Mouse (Mus musculus) small intestine, adult 2 months (tissue): Measurements from ENCODE around the gene Tnni1.

Experiments
- CTCF ChIP-seq: fragments of 200-500 bp; IDR thresholded peaks from 2 replicates; pipeline ENCODE4 v1.5.1; 2012; ENCODE audit warnings: low read depth, mild to moderate bottlenecking, control low read depth, inconsistent platforms, low read length, moderate library complexity, mixed read lengths; ENCODE audit not compliant: insufficient replicate concordance, insufficient read length; ENCODE audit errors: extremely low read depth
- POLR2A ChIP-seq: fragments of 200-500 bp; IDR thresholded peaks from 2 replicates; pipeline ENCODE4 v1.6.1; 2012; ENCODE audit warnings: low read depth, mild to moderate bottlenecking, control low read depth, inconsistent platforms, low read length, moderate library complexity

DNA sequence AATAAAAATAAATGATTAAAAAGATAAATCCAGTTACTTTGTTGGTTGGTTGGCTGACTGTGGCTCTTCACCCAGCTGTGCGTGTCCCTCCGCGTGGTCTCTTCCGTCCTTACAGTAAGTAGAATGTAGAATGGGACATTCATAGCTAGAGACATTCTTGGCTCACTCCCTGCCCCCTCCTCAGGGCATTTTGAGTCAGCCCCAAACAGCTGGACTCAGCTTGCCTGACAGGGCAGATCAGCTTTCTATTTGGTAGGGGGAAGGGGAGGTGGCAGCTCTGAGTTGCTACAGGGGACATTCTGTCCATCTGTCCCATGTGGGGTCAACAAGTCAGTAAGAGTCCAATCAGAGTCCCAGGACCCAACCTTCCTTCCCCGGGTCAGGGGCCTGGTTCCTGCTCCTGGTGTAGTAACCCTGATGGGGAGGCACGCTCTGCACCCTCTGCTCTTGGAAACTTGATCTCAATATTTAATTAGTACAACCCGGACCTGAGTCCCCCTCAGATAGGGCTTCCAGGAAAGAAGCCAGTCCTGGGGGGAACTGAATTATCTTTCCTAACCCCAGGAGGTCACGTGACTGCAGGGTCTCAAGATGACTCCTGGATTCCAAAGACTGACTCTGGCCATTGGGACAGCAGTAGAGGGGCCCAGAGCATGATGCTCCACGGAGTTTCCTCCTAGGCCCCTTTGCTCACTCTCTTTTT is 15.6 kb upstream of the Tnni1 start:
- no peak for TF ChIP-seq CTCF
- TF ChIP-seq POLR2A, result no peak
